Mouse (Mus musculus) forebrain, embryonic 15.5 days (tissue): ENCODE measurements around the gene Prkd2. TPM values are rescaled to one million over a fixed set of nuclear protein-coding genes. Genes with fewer than 3 reads are reported as not detected.

Source experiments
- ATAC-seq: fragments of 200-750 bp; cut with Nextera tagmentation; replicated peaks from 2 replicates; pipeline ENCODE4 v1.8.0; 2017; ENCODE audit warnings: mild to moderate bottlenecking, moderate TSS enrichment, moderate library complexity
- H3K27ac ChIP-seq: fragments of 300-500 bp; sonication (generic); replicated peaks from 2 replicates; pipeline ENCODE4 v1.5.1; 2015; ENCODE audit warnings: mild to moderate bottlenecking, inconsistent platforms
- H3K27me3 ChIP-seq: fragments of 300-500 bp; sonication (generic); 2 replicates; pipeline ENCODE4 v1.6.1; 2015; ENCODE audit warnings: inconsistent platforms
- H3K36me3 ChIP-seq: fragments of 300-500 bp; sonication (generic); 2 replicates; pipeline ENCODE4 v1.6.1; 2015; ENCODE audit warnings: mild to moderate bottlenecking, inconsistent platforms
- H3K4me1 ChIP-seq: fragments of 300-500 bp; sonication (generic); 2 replicates; pipeline ENCODE4 v1.6.1; 2015; ENCODE audit warnings: inconsistent platforms
- H3K4me2 ChIP-seq: fragments of 300-500 bp; sonication (generic); replicated peaks from 2 replicates; pipeline ENCODE4 v1.6.1; 2015; ENCODE audit warnings: mild to moderate bottlenecking, inconsistent platforms
- H3K4me3 ChIP-seq: fragments of 300-500 bp; sonication (generic); 2 replicates; pipeline ENCODE4 v1.5.1; 2015; ENCODE audit warnings: mild to moderate bottlenecking, inconsistent platforms
- H3K9ac ChIP-seq: fragments of 300-500 bp; sonication (generic); replicated peaks from 2 replicates; pipeline ENCODE4 v1.6.1; 2015; ENCODE audit warnings: mild to moderate bottlenecking, inconsistent platforms
- H3K9me3 ChIP-seq: fragments of 300-500 bp; sonication (generic); 2 replicates; pipeline ENCODE4 v1.6.1; 2016; ENCODE audit warnings: inconsistent platforms
- WGBS: fragments of 180-500 bp; shearing (Covaris S2); methylation state at CpG from one replicate; pipeline ENCODE4 v1.1.7; 2015; ENCODE audit warnings: mixed read lengths; 5-methylcytosine and 5-hydroxymethylcytosine counted together
- polyA plus RNA-seq: library from polyadenylated mRNA; unstranded; fragments of >200 nt; fragmentation: Nextera tagmentation; extraction: Ambion mirVana; gene quantifications from 2 replicates; pipeline ENCODE4 v1.2.1, GENCODE M21; 2015

Prkd2 gene
- polyA plus RNA-seq = 7.0 and 8.0 TPM in 2 replicates

GRCm38 (mm10) chr7:16842645-16843063, at the start of gene Prkd2:
Prkd2 (plus strand) TSS chr7:16842902.
- Histone ChIP-seq H3K4me1 (peaks cover 32% of the 10 kb centered on the region), H3K9me3 (no peaks in the 10 kb centered on the region), H3K36me3 (peaks cover 32% of the 10 kb centered on the region), H3K27me3 (no peaks in the 10 kb centered on the region), H3K27ac (peak within 1 kb of the TSS; percentile 70), H3K4me3 (peak within 1 kb of the TSS; percentile 60), H3K4me2 (peak within 1 kb of the TSS; percentile 99), H3K9ac (peak within 1 kb of the TSS; percentile 72)
- peak; percentile 94 for ATAC-seq
- under 1% methylated on average over 31 of the region's 32 CpGs for WGBS

- no peak for ATAC-seq
- 95% methylated on average over 19 of the region's 19 CpGs for WGBS
- Histone ChIP-seq H3K4me2 (no peak overlapping the region), H3K9me3 (no peaks in the 10 kb centered on the region), H3K36me3 (no peaks in the 10 kb centered on the region), H3K4me1 (no peaks in the 10 kb centered on the region), H3K27me3 (no peaks in the 10 kb centered on the region), H3K9ac (no peak overlapping the region), H3K27ac (no peak overlapping the region), H3K4me3 (no peak overlapping the region)
These were observed 49.5 kb upstream of the Prkd2 start for GRCm38 (mm10) chr7:16793010-16793725.

- 89% methylated on average over 5 of the region's 5 CpGs for WGBS
These were observed 47.8 kb upstream of the Prkd2 start for GRCm38 (mm10) chr7:16794886-16795285.

GRCm38 (mm10) chr7:16804409-16805028, 38.2 kb upstream of the Prkd2 start:
- Histone ChIP-seq H3K9me3 (no peaks in the 10 kb centered on the region), H3K4me3 (no peak overlapping the region), H3K4me1 (no peaks in the 10 kb centered on the region), H3K4me2 (no peak overlapping the region), H3K36me3 (0 out of 2 replicates have a peak, but pooled peaks cover 3% of the 10 kb centered on the region), H3K27me3 (no peaks in the 10 kb centered on the region), H3K9ac (no peak overlapping the region), H3K27ac (no peak overlapping the region)
- 38% methylated on average over 8 of the region's 8 CpGs for WGBS
- ATAC-seq = no peak; the same call in 1 of the 2 replicates

More at GRCm38 (mm10) chr7:16794886-16795285, 47.8 kb upstream of the Prkd2 start:
- Histone ChIP-seq H3K9me3 (no peaks in the 10 kb centered on the region), H3K36me3 (no peaks in the 10 kb centered on the region), H3K9ac (no peak overlapping the region), H3K27ac (no peak overlapping the region), H3K4me1 (no peaks in the 10 kb centered on the region), H3K4me2 (no peak overlapping the region), H3K4me3 (no peak overlapping the region), H3K27me3 (no peaks in the 10 kb centered on the region)
- no peak for ATAC-seq

- Histone ChIP-seq H3K4me2 (no peak overlapping the region), H3K9me3 (no peaks in the 10 kb centered on the region), H3K4me3 (no peak overlapping the region), H3K27me3 (0 out of 2 replicates have a peak, but pooled peaks cover 10% of the 10 kb centered on the region), H3K9ac (no peak overlapping the region), H3K27ac (no peak overlapping the region), H3K4me1 (peaks cover 23% of the 10 kb centered on the region), H3K36me3 (0 out of 2 replicates have a peak, but pooled peaks cover 3% of the 10 kb centered on the region)
- 90% methylated on average over 9 of the region's 9 CpGs for WGBS
- no peak for ATAC-seq
These were observed 34.8 kb upstream of the Prkd2 start for GRCm38 (mm10) chr7:16807936-16808335.

GRCm38 (mm10) chr7:16808647-16809046, 34.1 kb upstream of the Prkd2 start:
- Histone ChIP-seq H3K27me3 (0 out of 2 replicates have a peak, but pooled peaks cover 10% of the 10 kb centered on the region), H3K4me3 (no peak overlapping the region), H3K4me1 (peaks cover 23% of the 10 kb centered on the region), H3K27ac (no peak overlapping the region), H3K36me3 (0 out of 2 replicates have a peak, but pooled peaks cover 3% of the 10 kb centered on the region), H3K4me2 (no peak overlapping the region), H3K9ac (no peak overlapping the region), H3K9me3 (no peaks in the 10 kb centered on the region)
- 88% methylated on average over 9 of the region's 9 CpGs for WGBS
- no peak for ATAC-seq

GRCm38 (mm10) chr7:16809739-16810138, 33.0 kb upstream of the Prkd2 start:
- H3K27ac ChIP-seq = no peak overlapping the region
- H3K27me3 ChIP-seq = 0 out of 2 replicates have a peak, but pooled peaks cover 10% of the 10 kb centered on the region
- WGBS = 14% methylated on average over 10 of the region's 10 CpGs
- no peaks in the 10 kb centered on the region for H3K9me3 ChIP-seq
- 0 out of 2 replicates have a peak overlapping the region, but pooled peaks have one; percentile 79 for H3K4me2 ChIP-seq
- ATAC-seq = peak; percentile 14; the same call in 1 of the 2 replicates
- 0 out of 2 replicates have a peak, but pooled peaks cover 3% of the 10 kb centered on the region for H3K36me3 ChIP-seq
- no peak overlapping the region for H3K9ac ChIP-seq
- no peak overlapping the region for H3K4me3 ChIP-seq
- peaks cover 23% of the 10 kb centered on the region for H3K4me1 ChIP-seq

GRCm38 (mm10) chr7:16810399-16810919, 32.2 kb upstream of the Prkd2 start:
- Histone ChIP-seq H3K9ac (peak overlapping the region; percentile 65), H3K4me3 (peak overlapping the region; percentile 59), H3K4me1 (peaks cover 30% of the 10 kb centered on the region), H3K9me3 (no peaks in the 10 kb centered on the region), H3K27ac (peak overlapping the region; percentile 82), H3K27me3 (0 out of 2 replicates have a peak, but pooled peaks cover 10% of the 10 kb centered on the region), H3K36me3 (0 out of 2 replicates have a peak, but pooled peaks cover 3% of the 10 kb centered on the region), H3K4me2 (peak overlapping the region; percentile 79)
- 56% methylated on average over 28 of the region's 28 CpGs for WGBS
- no peak; the same call in 1 of the 2 replicates for ATAC-seq

- H3K4me3 ChIP-seq = peak overlapping the region; percentile 59
- 5% methylated on average over 90 of the region's 90 CpGs for WGBS
- peak overlapping the region; percentile 65 for H3K9ac ChIP-seq
- 0 out of 2 replicates have a peak, but pooled peaks cover 3% of the 10 kb centered on the region for H3K36me3 ChIP-seq
- H3K4me2 ChIP-seq = peak overlapping the region; percentile 79
- H3K27me3 ChIP-seq = 0 out of 2 replicates have a peak, but pooled peaks cover 10% of the 10 kb centered on the region
- peak; percentile 29 for ATAC-seq
- no peaks in the 10 kb centered on the region for H3K9me3 ChIP-seq
- H3K27ac ChIP-seq = peak overlapping the region; percentile 82
- H3K4me1 ChIP-seq = peaks cover 35% of the 10 kb centered on the region
These were observed 31.6 kb upstream of the Prkd2 start for GRCm38 (mm10) chr7:16810920-16811648.

GRCm38 (mm10) chr7:16811649-16812070, 31.0 kb upstream of the Prkd2 start:
- Histone ChIP-seq H3K4me2 (peak overlapping the region; percentile 79), H3K27me3 (0 out of 2 replicates have a peak, but pooled peaks cover 10% of the 10 kb centered on the region), H3K9ac (peak overlapping the region; percentile 65), H3K27ac (peak overlapping the region; percentile 82), H3K36me3 (0 out of 2 replicates have a peak, but pooled peaks cover 3% of the 10 kb centered on the region), H3K4me3 (peak overlapping the region; percentile 59), H3K4me1 (peaks cover 35% of the 10 kb centered on the region), H3K9me3 (no peaks in the 10 kb centered on the region)
- ATAC-seq = no peak
- 20% methylated on average over 17 of the region's 17 CpGs for WGBS

GRCm38 (mm10) chr7:16812505-16812904, 30.2 kb upstream of the Prkd2 start:
- Histone ChIP-seq H3K4me1 (peaks cover 40% of the 10 kb centered on the region), H3K36me3 (0 out of 2 replicates have a peak, but pooled peaks cover 1% of the 10 kb centered on the region), H3K4me3 (no peak overlapping the region), H3K9ac (no peak overlapping the region), H3K9me3 (no peaks in the 10 kb centered on the region), H3K27me3 (0 out of 2 replicates have a peak, but pooled peaks cover 10% of the 10 kb centered on the region), H3K4me2 (no peak overlapping the region), H3K27ac (no peak overlapping the region)
- no peak for ATAC-seq
- WGBS = 72% methylated on average over 2 of the region's 2 CpGs
